Mouse (Mus musculus): ENCODE results near the gene Dock1. TPM values are rescaled to one million over a fixed set of nuclear protein-coding genes. Genes with fewer than 3 reads are reported as not detected.

The Dock1 gene
- total RNA-seq, 1 experiment: 24.3 TPM

DNA sequence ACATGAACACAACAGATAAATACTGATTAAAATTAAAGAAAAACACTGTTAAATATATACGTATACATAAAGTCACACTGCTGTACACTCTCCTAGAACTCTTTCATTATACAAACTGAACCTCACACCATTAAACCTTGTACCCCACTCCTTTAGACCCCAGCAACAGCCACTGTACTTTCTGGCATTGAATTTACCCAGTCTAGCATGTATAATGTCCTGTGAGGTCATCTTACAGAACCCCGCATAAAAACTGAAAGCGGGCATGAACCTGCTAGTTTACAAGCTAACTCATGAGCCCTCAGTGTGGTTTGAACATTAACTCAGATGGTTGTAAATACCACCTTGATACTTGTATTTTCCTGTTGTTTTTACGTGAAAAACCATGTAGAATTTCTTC, 489.2 kb downstream of the Dock1 start:
- H3K36me3 ChIP-seq (ENCODE audit: control insufficient read depth, insufficient read depth, low read length, poor library complexity, severe bottlenecking): peaks cover 3% of the 10 kb centered on the region; the same call in 1 of the 2 replicates
- in situ Hi-C loops (cut with MboI; ENCODE audit: low sequenced_read_pairs in 2 of 2, unreplicated experiment in 2 of 2): no loop called here
- no peak overlapping the region for H3K27ac ChIP-seq (ENCODE audit: insufficient read depth, low read depth, low read length, poor library complexity, severe bottlenecking)
- TF ChIP-seq ZNF384 (IDR thresholded peaks at IDR 0.05; ENCODE audit: low read depth, low read length) (no peak), HCFC1 (IDR thresholded peaks at IDR 0.05; ENCODE audit: borderline replicate concordance, insufficient read depth, low read length) (no peak), ZC3H11A (IDR thresholded peaks at IDR 0.05; ENCODE audit: borderline replicate concordance, low read depth, low read length) (no peak), CHD2 (IDR thresholded peaks at IDR 0.05; ENCODE audit: low read depth, low read length) (no peak), MAFK (IDR thresholded peaks at IDR 0.05; ENCODE audit: insufficient read depth, low read depth, low read length) (no peak)
- no peaks in the 10 kb centered on the region for H3K9me3 ChIP-seq (ENCODE audit: control insufficient read depth, insufficient read depth, low read depth, low read length)
- no peak for DNase-seq (ENCODE audit: low read depth, low spot score)
- H3K9ac ChIP-seq (ENCODE audit: insufficient read depth, low read depth, low read length, poor library complexity, severe bottlenecking): no peak overlapping the region
- no peaks in the 10 kb centered on the region for H3K4me1 ChIP-seq (ENCODE audit: control insufficient read depth in 2 of 2, insufficient read depth in 2 of 2, low read length in 2 of 2, poor library complexity in 1 of 2)
- H3K4me3 ChIP-seq (ENCODE audit: insufficient read depth in 1 of 2, low read depth in 1 of 2, low read length in 2 of 2, poor library complexity in 1 of 2, severe bottlenecking in 1 of 2): no peak overlapping the region

DNA sequence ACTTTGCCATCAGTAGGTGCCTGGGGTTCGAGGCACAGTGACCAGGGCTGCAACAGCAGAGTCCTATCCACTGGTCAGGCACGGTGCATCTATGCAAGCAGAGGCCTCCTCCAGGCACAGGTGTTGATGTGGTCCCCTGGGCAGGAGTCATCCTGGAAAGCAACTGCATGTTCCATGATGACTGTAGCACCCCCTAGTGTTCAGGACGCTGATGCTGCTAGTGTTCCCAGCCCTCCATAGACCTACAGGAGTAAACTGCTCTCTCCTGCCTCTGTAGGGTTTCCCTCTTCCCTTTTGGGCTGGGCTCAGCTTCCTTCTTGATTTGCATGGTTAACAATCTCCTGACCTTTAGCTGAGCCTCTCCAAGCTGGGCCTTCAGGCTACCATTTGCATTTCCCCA, 494.7 kb downstream of the Dock1 start:
- Histone ChIP-seq H3K4me1 (ENCODE audit: control insufficient read depth in 2 of 2, insufficient read depth in 2 of 2, low read length in 2 of 2, poor library complexity in 1 of 2) (peaks cover 0 to 7% of the 10 kb centered on the region in 2 experiments; a peak in 1 of 4 replicates), H3K4me3 (ENCODE audit: insufficient read depth in 1 of 2, low read depth in 1 of 2, low read length in 2 of 2, poor library complexity in 1 of 2, severe bottlenecking in 1 of 2) (no peak overlapping the region), H3K27ac (ENCODE audit: insufficient read depth, low read depth, low read length, poor library complexity, severe bottlenecking) (no peak overlapping the region), H3K36me3 (ENCODE audit: control insufficient read depth, insufficient read depth, low read length, poor library complexity, severe bottlenecking) (peaks cover 9% of the 10 kb centered on the region; the same call in 1 of the 2 replicates), H3K9ac (ENCODE audit: insufficient read depth, low read depth, low read length, poor library complexity, severe bottlenecking) (no peak overlapping the region), H3K9me3 (ENCODE audit: control insufficient read depth, insufficient read depth, low read depth, low read length) (no peaks in the 10 kb centered on the region)
- peak; percentile 75 for DNase-seq (ENCODE audit: low read depth, low spot score)
- TF ChIP-seq MAFK (IDR thresholded peaks at IDR 0.05; ENCODE audit: insufficient read depth, low read depth, low read length) (no peak), CHD2 (IDR thresholded peaks at IDR 0.05; ENCODE audit: low read depth, low read length) (no peak), ZC3H11A (IDR thresholded peaks at IDR 0.05; ENCODE audit: borderline replicate concordance, low read depth, low read length) (0 out of 2 replicates have a peak, but pooled peaks have one; percentile 25), HCFC1 (IDR thresholded peaks at IDR 0.05; ENCODE audit: borderline replicate concordance, insufficient read depth, low read length) (no peak), ZNF384 (IDR thresholded peaks at IDR 0.05; ENCODE audit: low read depth, low read length) (no peak)
- in situ Hi-C loops (cut with MboI; ENCODE audit: low sequenced_read_pairs in 2 of 2, unreplicated experiment in 2 of 2): no loop called here

DNA sequence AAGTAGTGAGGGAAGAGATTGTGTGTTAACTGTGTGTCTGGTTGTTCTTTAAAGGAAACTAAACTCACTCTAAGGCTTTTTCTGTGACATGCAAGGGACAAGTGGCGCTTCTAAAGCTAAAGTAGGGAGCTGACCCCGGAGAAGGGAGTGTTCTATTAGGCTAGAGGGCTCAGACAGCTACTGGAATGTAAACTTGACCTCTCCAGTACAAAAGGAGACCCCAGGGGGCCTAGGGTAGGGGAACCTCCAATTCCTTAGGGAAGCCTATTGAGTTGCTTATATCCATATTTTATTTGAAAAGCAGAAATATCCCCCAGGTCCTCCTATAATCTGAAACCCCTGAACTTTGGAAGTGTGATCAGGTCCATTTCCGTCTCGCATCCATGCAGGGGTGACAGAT, 499.5 kb downstream of the Dock1 start:
- Histone ChIP-seq H3K27ac (ENCODE audit: insufficient read depth, low read depth, low read length, poor library complexity, severe bottlenecking) (no peak overlapping the region), H3K36me3 (ENCODE audit: control insufficient read depth, insufficient read depth, low read length, poor library complexity, severe bottlenecking) (peaks cover 7% of the 10 kb centered on the region; the same call in 1 of the 2 replicates), H3K9me3 (ENCODE audit: control insufficient read depth, insufficient read depth, low read depth, low read length) (no peaks in the 10 kb centered on the region), H3K9ac (ENCODE audit: insufficient read depth, low read depth, low read length, poor library complexity, severe bottlenecking) (no peak overlapping the region), H3K4me1 (ENCODE audit: control insufficient read depth in 2 of 2, insufficient read depth in 2 of 2, low read length in 2 of 2, poor library complexity in 1 of 2) (peaks cover 0 to 7% of the 10 kb centered on the region in 2 experiments; a peak in 1 of 4 replicates), H3K4me3 (ENCODE audit: insufficient read depth in 1 of 2, low read depth in 1 of 2, low read length in 2 of 2, poor library complexity in 1 of 2, severe bottlenecking in 1 of 2) (no peak overlapping the region)
- in situ Hi-C loops (cut with MboI; ENCODE audit: low sequenced_read_pairs in 2 of 2, unreplicated experiment in 2 of 2): no loop called here
- TF ChIP-seq CHD2 (IDR thresholded peaks at IDR 0.05; ENCODE audit: low read depth, low read length): no peak
- TF ChIP-seq HCFC1 (IDR thresholded peaks at IDR 0.05; ENCODE audit: borderline replicate concordance, insufficient read depth, low read length): no peak
- no peak for TF ChIP-seq ZC3H11A (IDR thresholded peaks at IDR 0.05; ENCODE audit: borderline replicate concordance, low read depth, low read length)
- TF ChIP-seq MAFK (IDR thresholded peaks at IDR 0.05; ENCODE audit: insufficient read depth, low read depth, low read length): no peak
- TF ChIP-seq ZNF384 (IDR thresholded peaks at IDR 0.05; ENCODE audit: low read depth, low read length): no peak
- DNase-seq (ENCODE audit: low read depth, low spot score): peak; percentile 13

DNA sequence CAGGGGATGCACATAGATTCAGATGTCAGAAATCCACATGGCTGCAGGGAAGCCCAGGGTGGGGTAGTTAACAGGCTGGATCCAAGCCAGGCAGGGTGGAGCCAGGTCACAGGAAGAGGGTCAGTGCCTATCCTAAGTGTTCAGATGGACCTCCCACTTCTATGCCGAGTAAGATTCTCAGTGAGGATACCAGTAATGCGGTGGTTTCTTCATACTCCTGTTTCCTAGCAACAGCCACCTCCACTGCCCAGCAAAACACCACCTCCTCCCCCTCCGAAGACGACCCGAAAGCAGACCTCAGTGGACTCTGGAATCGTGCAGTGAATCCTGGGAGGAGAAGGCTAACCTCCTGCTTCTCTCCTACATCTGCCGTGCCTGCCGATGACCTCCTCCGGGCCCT, 501.8 kb downstream of the Dock1 start:
- Histone ChIP-seq H3K9ac (ENCODE audit: insufficient read depth, low read depth, low read length, poor library complexity, severe bottlenecking) (no peak overlapping the region), H3K36me3 (ENCODE audit: control insufficient read depth, insufficient read depth, low read length, poor library complexity, severe bottlenecking) (peaks cover 5% of the 10 kb centered on the region; the same call in 1 of the 2 replicates), H3K27ac (ENCODE audit: insufficient read depth, low read depth, low read length, poor library complexity, severe bottlenecking) (no peak overlapping the region), H3K9me3 (ENCODE audit: control insufficient read depth, insufficient read depth, low read depth, low read length) (no peaks in the 10 kb centered on the region), H3K4me3 (ENCODE audit: insufficient read depth in 1 of 2, low read depth in 1 of 2, low read length in 2 of 2, poor library complexity in 1 of 2, severe bottlenecking in 1 of 2) (no peak overlapping the region), H3K4me1 (ENCODE audit: control insufficient read depth in 2 of 2, insufficient read depth in 2 of 2, low read length in 2 of 2, poor library complexity in 1 of 2) (peaks cover 0 to 2% of the 10 kb centered on the region in 2 experiments; a peak in 1 of 4 replicates)
- TF ChIP-seq ZNF384 (IDR thresholded peaks at IDR 0.05; ENCODE audit: low read depth, low read length): no peak
- no peak for TF ChIP-seq HCFC1 (IDR thresholded peaks at IDR 0.05; ENCODE audit: borderline replicate concordance, insufficient read depth, low read length)
- no peak for TF ChIP-seq MAFK (IDR thresholded peaks at IDR 0.05; ENCODE audit: insufficient read depth, low read depth, low read length)
- no peak for TF ChIP-seq ZC3H11A (IDR thresholded peaks at IDR 0.05; ENCODE audit: borderline replicate concordance, low read depth, low read length)
- TF ChIP-seq CHD2 (IDR thresholded peaks at IDR 0.05; ENCODE audit: low read depth, low read length): no peak
- in situ Hi-C loops (cut with MboI; ENCODE audit: low sequenced_read_pairs in 2 of 2, unreplicated experiment in 2 of 2): no loop called here
- no peak for DNase-seq (ENCODE audit: low read depth, low spot score)

All from ES-E14 (cell line).